Mouse (Mus musculus) induced T-regulatory cell, adult 2 months (primary cell): ENCODE data around the gene Zfhx3.

Source experiments
- DNase-seq: peaks from one replicate; pipeline ENCODE4 v3.0.0-alpha.2; 2012; ENCODE audit warnings: low read depth

Gene Zfhx3

GRCm38 (mm10) chr8:108239531-108239930, 297.1 kb downstream of the Zfhx3 start:
- no peak for DNase-seq

- DNase-seq: no peak
Observed at GRCm38 (mm10) chr8:108241041-108241690, 298.7 kb downstream of the Zfhx3 start.

GRCm38 (mm10) chr8:108243270-108243669, 300.8 kb downstream of the Zfhx3 start:
- DNase-seq: no peak

- DNase-seq: no peak
Observed at GRCm38 (mm10) chr8:108244636-108245494, 302.4 kb downstream of the Zfhx3 start.

- DNase-seq: no peak
Observed at GRCm38 (mm10) chr8:108245575-108245974, 303.1 kb downstream of the Zfhx3 start.

GRCm38 (mm10) chr8:108246035-108246933, 303.8 kb downstream of the Zfhx3 start:
- DNase-seq: no peak

- no peak for DNase-seq
Observed at GRCm38 (mm10) chr8:108246934-108247417, 304.5 kb downstream of the Zfhx3 start.

GRCm38 (mm10) chr8:108264593-108265160, 322.2 kb downstream of the Zfhx3 start:
- no peak for DNase-seq

GRCm38 (mm10) chr8:108277960-108278359, 335.5 kb downstream of the Zfhx3 start:
- no peak for DNase-seq

- DNase-seq: no peak
Observed at GRCm38 (mm10) chr8:108281981-108282380, 339.5 kb downstream of the Zfhx3 start.

- no peak for DNase-seq
Observed at GRCm38 (mm10) chr8:108286117-108286516, 343.7 kb downstream of the Zfhx3 start.

- no peak for DNase-seq
Observed at GRCm38 (mm10) chr8:108300964-108301615, 358.6 kb downstream of the Zfhx3 start.

- DNase-seq: no peak
Observed at GRCm38 (mm10) chr8:108301654-108302053, 359.2 kb downstream of the Zfhx3 start.

- DNase-seq: no peak
Observed at GRCm38 (mm10) chr8:108305368-108305767, 362.9 kb downstream of the Zfhx3 start.

GRCm38 (mm10) chr8:108309525-108310246, 367.2 kb downstream of the Zfhx3 start:
- DNase-seq: no peak

- DNase-seq: no peak
Observed at GRCm38 (mm10) chr8:108315046-108315445, 372.6 kb downstream of the Zfhx3 start.

- peak; percentile 19 for DNase-seq
Observed at GRCm38 (mm10) chr8:108317532-108318093, 375.2 kb downstream of the Zfhx3 start.

- DNase-seq: no peak
Observed at GRCm38 (mm10) chr8:108327711-108328110, 385.3 kb downstream of the Zfhx3 start.

- no peak for DNase-seq
Observed at GRCm38 (mm10) chr8:108348352-108348751, 405.9 kb downstream of the Zfhx3 start.

GRCm38 (mm10) chr8:108348776-108349175, 406.3 kb downstream of the Zfhx3 start:
- DNase-seq: no peak
